Mouse (Mus musculus): Measurements from ENCODE around the gene Ostc. TPM values are rescaled to one million over a fixed set of nuclear protein-coding genes. Genes with fewer than 3 reads are reported as not detected.
A peak's percentile ranks its signal among the peaks of the same experiment; 100 is the strongest.

Ostc gene
- polyA plus RNA-seq (2015; fragmentation: Nextera tagmentation; extraction: Ambion mirVana) = 423 and 433 TPM in 2 replicates

DNA sequence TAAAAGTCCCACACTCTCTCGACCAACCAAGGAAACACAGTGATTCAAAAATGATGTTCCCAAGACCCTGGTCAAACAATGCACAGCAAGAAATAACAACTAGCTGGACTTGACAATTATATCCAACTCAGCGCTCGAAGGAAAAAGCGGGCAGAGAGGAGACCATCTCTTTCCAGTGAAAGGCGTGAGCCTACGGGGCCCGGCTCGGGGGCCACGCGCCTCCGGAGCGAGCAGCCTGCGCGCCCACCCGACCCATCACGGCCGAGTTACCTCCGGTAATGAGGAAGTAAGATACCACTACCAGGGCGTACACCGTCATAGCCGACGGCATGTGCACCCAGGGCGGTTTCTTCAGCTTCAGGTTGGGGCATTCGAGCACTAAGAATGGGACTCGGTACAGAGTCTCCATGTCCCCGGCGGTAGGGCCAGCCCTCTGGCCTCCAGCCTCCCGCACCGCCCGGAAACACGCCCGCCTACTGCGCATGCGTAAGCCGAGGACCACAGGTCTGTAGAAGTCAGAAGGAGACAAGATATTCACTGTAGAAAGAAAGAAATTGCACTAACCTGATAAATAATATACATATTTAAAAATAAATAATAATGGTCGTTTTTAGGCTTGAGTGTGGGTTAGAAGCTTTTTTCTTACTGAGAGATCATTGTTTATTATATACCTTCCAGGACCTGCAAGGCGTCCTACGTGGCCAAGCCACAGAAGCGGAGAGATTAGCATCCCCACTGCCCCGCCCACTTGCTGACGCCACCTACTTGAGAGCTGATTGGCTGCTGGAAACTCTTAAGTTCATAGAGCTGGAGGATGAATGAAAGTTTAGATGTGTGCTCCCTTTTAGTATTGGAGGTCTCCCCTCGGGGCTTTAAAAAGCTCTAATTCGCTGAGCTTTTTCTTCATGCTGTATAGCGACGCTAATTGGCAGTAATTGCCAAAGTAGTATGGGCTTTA is at the start of gene Ostc:
Gene Ostc (minus strand): TSS at position 478 of the 958 bp plus-strand sequence.
- Histone ChIP-seq H3K36me3 (no peaks in the 10 kb centered on the region), H3K27me3 (replicated peaks) (no peaks in the 10 kb centered on the region), H3K9me3 (no peaks in the 10 kb centered on the region), H3K4me3 (replicated peaks) (peak within 1 kb of the TSS; percentile 67), H3K4me2 (peak within 1 kb of the TSS; percentile 60), H3K4me1 (peaks cover 6% of the 10 kb centered on the region), H3K9ac (peak within 1 kb of the TSS; percentile 66), H3K27ac (peak within 1 kb of the TSS; percentile 84)
- WGBS = under 1% methylated on average over 45 of the region's 45 CpGs
- ATAC-seq (ENCODE audit: insufficient read depth, low FRiP score, low read depth) = peak; percentile 95

DNA sequence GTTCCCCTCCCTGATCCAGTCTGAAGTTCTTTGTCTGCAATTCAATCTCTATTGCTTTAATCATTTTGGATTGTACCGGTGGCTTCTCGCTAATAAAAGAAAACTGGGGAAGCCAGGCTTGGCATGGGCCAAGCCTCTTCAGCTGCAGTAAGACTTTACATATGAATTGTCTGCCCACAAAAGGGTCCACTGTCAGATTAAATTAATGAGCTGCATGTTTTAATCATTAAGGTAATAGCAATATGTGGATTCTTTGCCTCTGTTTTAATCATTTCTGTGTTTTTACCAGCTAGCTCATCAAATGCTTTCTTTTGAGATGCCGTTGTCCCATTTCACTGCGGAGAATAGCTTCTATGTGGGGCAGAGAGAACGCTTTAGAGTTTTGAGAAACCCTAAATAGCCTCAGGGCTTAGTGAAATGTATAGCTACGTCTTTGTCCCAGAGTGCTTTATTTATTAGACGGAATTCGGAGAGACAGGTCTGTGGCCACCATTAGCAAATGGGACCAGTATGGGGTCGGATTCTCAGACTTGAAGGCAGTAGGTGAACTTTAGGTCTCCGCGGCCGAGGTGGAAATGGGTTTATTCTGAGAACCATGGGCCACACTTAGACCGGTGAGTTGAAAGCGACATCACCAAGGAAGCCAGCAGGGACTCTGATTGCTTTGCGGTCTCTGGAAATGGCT is 49.1 kb upstream of the Ostc start:
- H3K9ac ChIP-seq = no peak overlapping the region
- no peak overlapping the region for H3K4me3 ChIP-seq (replicated peaks)
- H3K4me1 ChIP-seq = no peaks in the 10 kb centered on the region
- no peaks in the 10 kb centered on the region for H3K9me3 ChIP-seq
- 80% methylated on average over 15 of the region's 15 CpGs for WGBS
- no peaks in the 10 kb centered on the region for H3K27me3 ChIP-seq (replicated peaks)
- H3K4me2 ChIP-seq = no peak overlapping the region
- H3K27ac ChIP-seq = no peak overlapping the region
- no peak for ATAC-seq (ENCODE audit: insufficient read depth, low FRiP score, low read depth)
- H3K36me3 ChIP-seq = no peaks in the 10 kb centered on the region

DNA sequence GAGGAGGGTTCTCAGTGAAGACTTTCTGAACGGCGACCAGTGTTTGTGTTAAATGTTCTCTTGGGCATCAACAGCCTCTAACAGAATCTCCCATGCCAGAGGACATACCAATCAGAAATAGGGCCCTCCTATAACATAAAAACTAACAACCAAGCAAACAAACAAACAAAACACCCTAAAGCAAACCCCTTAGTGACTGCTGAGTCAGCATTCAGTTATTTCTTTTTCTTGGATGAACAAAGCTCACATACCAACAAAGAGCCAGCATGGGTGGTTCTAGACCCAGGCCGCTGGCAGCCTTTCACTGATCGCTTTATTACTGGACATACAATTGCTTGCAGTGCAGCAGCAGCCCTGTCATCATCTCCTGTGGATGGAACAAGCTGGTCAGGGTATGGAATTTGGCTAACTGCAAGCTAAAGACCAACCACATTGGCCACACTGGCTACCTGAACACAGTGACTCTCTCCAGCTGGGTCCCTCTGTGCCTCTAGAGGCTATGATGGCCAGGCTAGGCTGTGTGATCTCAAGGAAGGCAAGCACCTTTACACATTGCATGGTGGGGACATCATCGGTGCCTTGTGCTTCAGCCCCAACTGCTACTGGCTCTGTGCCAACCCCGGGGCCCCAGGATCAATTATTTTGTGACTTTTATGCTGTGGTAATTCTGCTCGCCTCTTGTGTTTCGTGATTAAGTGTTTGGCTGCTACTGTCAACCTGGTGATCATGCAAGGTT is 48.0 kb upstream of the Ostc start:
- Histone ChIP-seq H3K4me3 (replicated peaks) (no peak overlapping the region), H3K4me1 (no peaks in the 10 kb centered on the region), H3K4me2 (no peak overlapping the region), H3K9me3 (no peaks in the 10 kb centered on the region), H3K36me3 (no peaks in the 10 kb centered on the region), H3K27ac (no peak overlapping the region), H3K9ac (no peak overlapping the region), H3K27me3 (replicated peaks) (no peaks in the 10 kb centered on the region)
- no peak for ATAC-seq (ENCODE audit: insufficient read depth, low FRiP score, low read depth)
- 77% methylated on average over 8 of the region's 8 CpGs for WGBS

DNA sequence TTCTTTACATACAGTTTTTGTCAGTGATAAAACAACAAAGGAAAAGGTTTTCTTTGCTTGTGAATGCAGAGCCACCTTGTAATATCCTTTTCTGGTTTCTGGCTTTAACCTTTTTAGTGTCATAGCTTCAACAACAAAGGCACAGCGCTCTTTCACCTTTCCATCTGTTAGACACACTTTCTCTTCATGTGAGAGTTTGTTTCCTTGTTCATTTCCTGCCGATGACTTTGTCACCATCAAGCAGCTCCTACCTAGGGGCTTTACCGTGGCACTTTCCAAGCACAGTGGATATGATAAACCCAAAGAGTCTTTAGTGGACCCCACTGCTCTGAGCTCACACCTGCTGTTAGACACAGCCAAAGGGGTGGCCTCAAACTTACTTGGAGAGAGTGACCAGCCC is 40.0 kb upstream of the Ostc start:
- 82% methylated on average over 3 of the region's 3 CpGs for WGBS
- Histone ChIP-seq H3K4me2 (no peak overlapping the region), H3K27me3 (replicated peaks) (no peaks in the 10 kb centered on the region), H3K36me3 (no peaks in the 10 kb centered on the region), H3K9ac (no peak overlapping the region), H3K27ac (no peak overlapping the region), H3K4me1 (no peaks in the 10 kb centered on the region), H3K4me3 (replicated peaks) (no peak overlapping the region), H3K9me3 (no peaks in the 10 kb centered on the region)
- no peak for ATAC-seq (ENCODE audit: insufficient read depth, low FRiP score, low read depth)

DNA sequence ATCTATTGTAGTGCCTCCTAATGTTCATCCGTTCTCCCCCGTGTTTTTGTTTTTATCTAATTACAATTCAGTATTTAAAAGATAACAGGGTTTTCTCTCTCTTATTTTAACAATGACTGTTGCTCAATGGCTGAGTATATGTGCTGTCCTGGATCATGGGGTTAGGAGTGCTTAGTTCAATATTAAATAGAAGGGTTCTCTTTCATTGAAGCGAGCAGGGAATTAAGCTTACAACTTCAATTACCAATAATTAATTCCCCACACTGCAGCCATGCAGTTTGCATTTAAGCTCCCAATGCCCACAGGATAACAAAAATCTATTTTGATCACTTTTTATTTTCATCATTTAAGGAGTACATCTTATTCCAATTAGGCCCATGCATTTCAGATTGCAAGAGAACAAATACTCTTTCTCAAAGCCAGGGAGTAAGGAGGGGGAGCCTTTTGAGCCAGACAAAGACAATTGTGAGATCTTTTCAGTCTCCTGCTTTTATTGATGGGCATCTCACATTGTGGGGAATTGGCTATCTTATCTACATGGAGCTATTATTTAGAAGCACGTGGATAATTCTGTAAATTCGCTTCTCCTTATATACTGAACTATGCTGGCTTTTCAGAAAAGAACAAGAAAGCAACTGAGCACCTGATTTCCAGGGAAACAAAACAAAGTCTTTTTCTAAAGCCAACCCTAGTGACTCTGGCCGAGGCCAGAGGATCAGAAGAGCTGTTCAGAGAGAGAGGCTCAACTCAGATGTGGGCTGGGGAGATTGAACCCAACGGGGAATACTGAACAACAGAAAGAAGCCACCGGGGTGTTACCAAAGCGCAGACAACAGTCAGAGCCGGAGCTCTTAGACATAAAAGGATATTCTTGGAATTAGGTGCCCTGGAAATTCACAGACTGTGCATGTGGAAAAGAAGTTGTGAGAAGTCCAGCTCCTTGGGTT is 37.7 kb upstream of the Ostc start:
- H3K27ac ChIP-seq = no peak overlapping the region
- H3K4me1 ChIP-seq = no peaks in the 10 kb centered on the region
- no peak overlapping the region for H3K9ac ChIP-seq
- H3K4me3 ChIP-seq (replicated peaks) = no peak overlapping the region
- no peak overlapping the region for H3K4me2 ChIP-seq
- no peaks in the 10 kb centered on the region for H3K36me3 ChIP-seq
- no peak for ATAC-seq (ENCODE audit: insufficient read depth, low FRiP score, low read depth)
- 80% methylated on average over 10 of the region's 10 CpGs for WGBS
- H3K27me3 ChIP-seq (replicated peaks) = no peaks in the 10 kb centered on the region
- no peaks in the 10 kb centered on the region for H3K9me3 ChIP-seq

DNA sequence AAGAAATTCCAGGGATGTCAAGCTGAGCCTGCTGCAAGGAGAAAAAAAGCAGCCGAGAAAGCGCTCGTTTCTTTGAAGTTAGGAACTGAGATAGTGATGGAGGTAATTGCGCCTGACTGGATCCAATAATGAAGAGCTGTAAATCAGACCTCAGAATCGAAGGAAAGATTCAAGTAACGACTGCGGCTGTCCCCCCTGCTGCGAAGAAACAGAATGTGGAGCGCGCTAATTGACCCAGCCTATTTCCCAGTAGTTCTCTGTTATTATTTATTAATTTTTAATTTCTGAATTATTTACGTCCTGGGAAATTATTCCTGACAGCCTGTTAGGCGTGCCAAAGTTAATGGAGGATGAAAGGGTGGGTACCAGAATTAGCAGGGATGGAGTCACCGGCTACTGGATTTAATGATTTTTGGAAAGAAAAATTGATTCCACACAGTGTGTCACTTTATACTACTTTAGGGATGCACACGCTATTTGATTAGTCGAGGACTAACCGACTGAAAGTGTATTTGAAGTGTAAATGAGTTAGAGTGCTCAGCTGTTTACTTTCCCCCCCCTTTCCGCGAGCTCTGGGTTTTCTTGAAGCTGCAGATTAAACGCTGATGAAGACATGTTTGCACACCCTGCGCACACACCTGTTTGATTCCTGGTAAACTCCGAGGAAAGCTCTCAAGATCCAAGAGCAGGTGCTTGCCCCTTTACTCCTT is 28.6 kb upstream of the Ostc start:
- H3K4me1 ChIP-seq = no peaks in the 10 kb centered on the region
- WGBS = 31% methylated on average over 21 of the region's 21 CpGs
- H3K9me3 ChIP-seq = no peaks in the 10 kb centered on the region
- 0 out of 2 replicates have a peak, but pooled peaks have one; percentile 39 for ATAC-seq (ENCODE audit: insufficient read depth, low FRiP score, low read depth)
- H3K9ac ChIP-seq = no peak overlapping the region
- H3K27ac ChIP-seq = no peak overlapping the region
- no peak overlapping the region for H3K4me3 ChIP-seq (replicated peaks)
- no peaks in the 10 kb centered on the region for H3K36me3 ChIP-seq
- no peaks in the 10 kb centered on the region for H3K27me3 ChIP-seq (replicated peaks)
- H3K4me2 ChIP-seq = no peak overlapping the region

DNA sequence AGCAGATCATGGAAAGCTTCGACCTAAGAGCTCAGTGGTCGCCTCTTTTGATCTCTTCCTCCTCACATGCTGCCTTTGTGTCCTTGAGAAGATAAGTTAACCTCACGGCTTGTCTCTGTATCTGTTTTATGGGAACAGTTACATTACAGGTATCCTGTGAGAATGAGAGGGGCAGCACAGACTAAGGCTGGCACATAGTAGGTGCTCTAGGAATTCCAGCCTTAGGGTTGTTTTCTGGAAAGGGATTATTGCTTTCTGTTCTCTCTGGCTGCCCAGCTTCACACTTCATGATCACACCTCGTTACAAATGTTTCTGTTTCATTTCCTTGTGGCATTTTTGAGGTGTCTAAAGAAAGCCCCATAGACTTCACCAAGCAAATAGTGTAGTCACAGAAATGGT is 27.5 kb upstream of the Ostc start:
- H3K4me1 ChIP-seq = no peaks in the 10 kb centered on the region
- no peak for ATAC-seq (ENCODE audit: insufficient read depth, low FRiP score, low read depth)
- no peak overlapping the region for H3K4me2 ChIP-seq
- 52% methylated on average over 4 of the region's 4 CpGs for WGBS
- H3K36me3 ChIP-seq = no peaks in the 10 kb centered on the region
- no peaks in the 10 kb centered on the region for H3K9me3 ChIP-seq
- no peak overlapping the region for H3K4me3 ChIP-seq (replicated peaks)
- H3K9ac ChIP-seq = no peak overlapping the region
- H3K27me3 ChIP-seq (replicated peaks) = no peaks in the 10 kb centered on the region
- no peak overlapping the region for H3K27ac ChIP-seq

DNA sequence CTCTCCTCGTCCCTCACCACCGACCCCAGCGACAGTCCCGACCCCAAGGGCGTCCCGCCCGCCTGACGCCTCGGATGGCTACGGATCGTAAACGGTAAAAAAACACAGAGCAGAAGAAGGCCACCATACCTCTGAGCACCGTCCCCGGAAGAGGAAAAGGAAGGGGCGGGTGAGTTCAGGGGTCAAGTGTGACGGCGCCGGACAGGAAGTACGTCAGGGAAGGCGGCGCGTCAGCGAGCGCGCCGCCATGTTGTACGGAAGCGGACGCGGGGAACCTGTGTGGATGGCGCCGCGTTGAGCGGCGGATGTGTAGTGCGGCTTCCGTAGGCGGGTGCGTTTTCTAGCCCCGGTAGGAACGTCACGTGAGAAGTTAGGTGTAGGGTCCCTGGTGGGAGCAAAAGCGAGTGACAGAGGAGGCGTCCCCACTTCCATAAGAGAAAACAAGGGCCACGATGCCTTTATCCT is 21.0 kb upstream of the Ostc start, which contains the start of gene Rpl34:
Gene Rpl34 (minus strand): TSS at position 210 of the 465 bp plus-strand sequence.
- Histone ChIP-seq H3K4me1 (peaks cover 9% of the 10 kb centered on the region; the same call in 1 of the 2 replicates), H3K36me3 (peaks cover 30% of the 10 kb centered on the region), H3K27me3 (replicated peaks) (no peaks in the 10 kb centered on the region), H3K9ac (peak within 1 kb of the TSS; percentile 85), H3K9me3 (no peaks in the 10 kb centered on the region), H3K27ac (peak within 1 kb of the TSS; percentile 86), H3K4me3 (replicated peaks) (peak within 1 kb of the TSS; percentile 86), H3K4me2 (peak within 1 kb of the TSS; percentile 69)
- WGBS = under 1% methylated on average over 45 of the region's 45 CpGs
- peak; percentile 99 for ATAC-seq (ENCODE audit: insufficient read depth, low FRiP score, low read depth)

DNA sequence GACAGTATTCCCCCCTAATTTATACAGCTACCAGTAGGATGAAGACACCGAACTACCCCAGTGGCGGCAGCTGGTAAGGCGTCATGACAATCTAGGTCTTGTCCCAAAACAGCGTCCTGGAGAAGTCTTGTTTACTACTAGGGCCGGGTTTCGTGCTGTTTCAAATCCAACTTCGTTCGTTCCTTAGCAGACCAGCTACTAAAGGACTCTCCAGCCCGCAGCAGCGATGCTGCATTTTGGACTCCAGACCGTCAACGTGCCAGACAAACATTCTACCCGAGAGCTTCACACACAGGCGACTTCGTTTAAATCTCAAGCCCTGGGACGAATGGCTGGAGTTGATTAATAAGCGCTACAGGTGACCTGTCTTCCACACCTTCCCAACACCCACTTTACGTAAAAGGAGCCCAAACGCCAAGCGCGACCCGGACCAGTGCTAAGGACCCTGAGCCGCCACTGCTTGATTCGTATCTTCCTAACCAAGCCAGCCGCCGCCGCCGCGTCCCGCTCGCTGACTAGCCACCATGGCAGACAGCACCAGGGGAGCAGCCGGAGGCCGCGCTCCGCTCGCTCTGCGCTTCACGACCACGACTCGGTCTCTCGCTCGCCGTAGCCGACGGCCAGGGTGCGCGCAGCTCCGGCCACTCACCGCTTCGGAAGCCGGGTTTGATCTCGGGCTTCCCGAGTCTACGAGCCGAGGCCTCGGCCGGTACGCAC is 20.4 kb upstream of the Ostc start:
- H3K27ac ChIP-seq = peak overlapping the region; percentile 86
- H3K36me3 ChIP-seq = peaks cover 30% of the 10 kb centered on the region
- no peak; the same call in none of the 2 replicates for ATAC-seq (ENCODE audit: insufficient read depth, low FRiP score, low read depth)
- under 1% methylated on average over 58 of the region's 58 CpGs for WGBS
- peak overlapping the region; percentile 86 for H3K4me3 ChIP-seq (replicated peaks)
- peak overlapping the region; percentile 85 for H3K9ac ChIP-seq
- no peaks in the 10 kb centered on the region for H3K27me3 ChIP-seq (replicated peaks)
- no peaks in the 10 kb centered on the region for H3K9me3 ChIP-seq
- H3K4me1 ChIP-seq = peaks cover 9% of the 10 kb centered on the region; the same call in 1 of the 2 replicates
- H3K4me2 ChIP-seq = peak overlapping the region; percentile 67

DNA sequence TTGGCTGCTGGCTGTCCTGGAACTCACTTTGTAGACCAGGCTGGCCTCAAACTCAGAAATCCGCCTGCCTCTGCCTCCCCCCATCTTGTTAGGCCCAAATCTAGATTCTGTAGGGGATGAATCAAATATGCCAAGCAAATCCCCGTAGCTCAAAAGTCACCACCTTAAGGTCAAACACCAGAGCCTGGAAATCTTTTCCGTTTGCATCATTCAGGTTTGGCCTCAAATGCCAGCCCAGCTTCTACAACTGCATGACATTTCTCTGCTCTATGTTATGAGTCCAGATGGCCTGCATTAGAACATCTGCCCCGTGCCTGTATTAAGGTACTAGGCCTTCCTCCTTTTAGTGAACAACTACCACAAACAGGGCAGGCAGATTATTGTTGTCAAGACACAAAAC is 18.4 kb upstream of the Ostc start:
- Histone ChIP-seq H3K4me3 (replicated peaks) (no peak overlapping the region), H3K9me3 (no peaks in the 10 kb centered on the region), H3K4me1 (peaks cover 9% of the 10 kb centered on the region; the same call in 1 of the 2 replicates), H3K4me2 (no peak overlapping the region), H3K27ac (no peak overlapping the region), H3K36me3 (peaks cover 30% of the 10 kb centered on the region), H3K9ac (no peak overlapping the region), H3K27me3 (replicated peaks) (no peaks in the 10 kb centered on the region)
- WGBS = 85% methylated on average over 4 of the region's 4 CpGs
- ATAC-seq (ENCODE audit: insufficient read depth, low FRiP score, low read depth) = no peak

All from stomach, embryonic 15.5 days (tissue).